Mouse (Mus musculus) liver, postnatal 0 days (tissue): Measurements from ENCODE around the gene Eif2b4. TPM values are rescaled to one million over a fixed set of nuclear protein-coding genes. Genes with fewer than 3 reads are reported as not detected.
A peak's percentile ranks its signal among the peaks of the same experiment; 100 is the strongest.

Experiments used
- ATAC-seq: fragments of 200-750 bp; cut with Nextera tagmentation; 2 replicates; pipeline ENCODE4 v1.8.0; 2017; ENCODE audit warnings: mild to moderate bottlenecking, moderate library complexity
- DNase-seq: peaks from one replicate; pipeline ENCODE4 v3.0.0-alpha.2; 2016
- H3K27ac ChIP-seq: fragments of 300-500 bp; sonication (generic); 2 replicates; pipeline ENCODE4 v1.5.1; 2014; ENCODE audit warnings: antibody characterized with exemption, moderate library complexity, mild to moderate bottlenecking, low read depth
- H3K27me3 ChIP-seq: fragments of 300-500 bp; sonication (generic); 2 replicates; pipeline ENCODE4 v1.6.1; 2014; ENCODE audit warnings: low read length, control low read depth, mixed read lengths; ENCODE audit not compliant: insufficient read depth
- H3K36me3 ChIP-seq: fragments of 300-500 bp; sonication (generic); replicated peaks from 2 replicates; pipeline ENCODE4 v1.6.1; 2014; ENCODE audit warnings: mild to moderate bottlenecking, control low read depth, low read length, moderate library complexity, mixed read lengths; ENCODE audit not compliant: insufficient read depth
- H3K4me1 ChIP-seq: fragments of 300-500 bp; sonication (generic); 2 replicates; pipeline ENCODE4 v1.6.1; 2014; ENCODE audit warnings: antibody characterized with exemption, mild to moderate bottlenecking, control low read depth; ENCODE audit not compliant: insufficient read depth
- H3K4me2 ChIP-seq: fragments of 300-500 bp; sonication (generic); 2 replicates; pipeline ENCODE4 v1.6.1; 2014; ENCODE audit warnings: low read depth, mild to moderate bottlenecking, low read length, moderate library complexity, mixed read lengths
- H3K4me3 ChIP-seq: fragments of 300-500 bp; sonication (generic); 2 replicates; pipeline ENCODE4 v1.5.1; 2014; ENCODE audit warnings: low read depth, low read length
- H3K9ac ChIP-seq: fragments of 300-500 bp; sonication (generic); replicated peaks from 2 replicates; pipeline ENCODE4 v1.6.1; 2014; ENCODE audit warnings: mild to moderate bottlenecking, moderate library complexity
- H3K9me3 ChIP-seq: fragments of 300-500 bp; sonication (generic); 2 replicates; pipeline ENCODE4 v1.6.1; 2016; ENCODE audit warnings: mild to moderate bottlenecking, control low read depth, low read length, mixed read lengths
- CTCF ChIP-seq: sonication (generic); IDR thresholded peaks from 2 replicates; pipeline ENCODE4 v1.5.1; 2016; ENCODE audit warnings: antibody characterized with exemption, low read depth
- EP300 ChIP-seq: IDR thresholded peaks from 2 replicates; pipeline ENCODE4 v1.6.1; 2016; ENCODE audit warnings: antibody characterized with exemption, low read depth, mild to moderate bottlenecking
- WGBS: fragments of 180-500 bp; shearing (Covaris S2); extraction: QIAGEN DNeasy Blood & Tissue Kit; methylation state at CpG from one replicate; pipeline ENCODE4 v1.1.7; 2014; ENCODE audit not compliant: insufficient replicate concordance; 5-methylcytosine and 5-hydroxymethylcytosine counted together
- polyA plus RNA-seq: library from polyadenylated mRNA; unstranded; fragments of >200 nt; fragmentation: Nextera tagmentation; extraction: Ambion mirVana; gene quantifications from 2 replicates; pipeline ENCODE4 v1.2.1, GENCODE M21; 2015

Gene Eif2b4
- polyA plus RNA-seq, 1 experiment from 2014 or later: 35.5 TPM

DNA sequence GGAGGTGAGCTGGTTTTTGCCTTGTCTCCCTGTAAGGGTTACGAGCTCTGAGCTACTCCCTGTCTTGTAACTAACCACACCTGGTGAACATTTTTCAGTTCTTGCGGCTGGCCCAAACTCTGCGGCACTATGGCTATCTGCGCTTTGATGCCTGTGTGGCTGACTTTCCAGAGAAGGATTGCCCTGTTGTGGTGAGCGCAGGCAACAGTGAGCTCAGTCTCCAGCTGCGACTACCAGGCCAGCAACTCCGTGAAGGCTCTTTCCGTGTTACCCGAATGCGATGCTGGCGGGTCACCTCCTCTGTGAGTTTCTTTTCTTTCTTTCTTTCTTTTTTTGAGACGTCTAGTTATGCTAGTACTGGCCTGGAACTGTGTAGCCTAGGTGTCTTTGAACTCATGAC is 3.8 kb upstream of the Eif2b4 start:
- no peak overlapping the region for H3K27ac ChIP-seq
- H3K9ac ChIP-seq: no peak overlapping the region
- H3K4me1 ChIP-seq: peaks cover 25% of the 10 kb centered on the region
- H3K27me3 ChIP-seq: no peaks in the 10 kb centered on the region
- ATAC-seq (no peak), DNase-seq (no peak)
- TF ChIP-seq CTCF (no peak), EP300 (no peak)
- 90% methylated on average over 12 of the region's 12 CpGs for WGBS
- peaks cover 60% of the 10 kb centered on the region for H3K36me3 ChIP-seq
- no peak overlapping the region for H3K4me3 ChIP-seq
- H3K9me3 ChIP-seq: peaks cover 3% of the 10 kb centered on the region; the same call in 1 of the 2 replicates
- H3K4me2 ChIP-seq: no peak overlapping the region

DNA sequence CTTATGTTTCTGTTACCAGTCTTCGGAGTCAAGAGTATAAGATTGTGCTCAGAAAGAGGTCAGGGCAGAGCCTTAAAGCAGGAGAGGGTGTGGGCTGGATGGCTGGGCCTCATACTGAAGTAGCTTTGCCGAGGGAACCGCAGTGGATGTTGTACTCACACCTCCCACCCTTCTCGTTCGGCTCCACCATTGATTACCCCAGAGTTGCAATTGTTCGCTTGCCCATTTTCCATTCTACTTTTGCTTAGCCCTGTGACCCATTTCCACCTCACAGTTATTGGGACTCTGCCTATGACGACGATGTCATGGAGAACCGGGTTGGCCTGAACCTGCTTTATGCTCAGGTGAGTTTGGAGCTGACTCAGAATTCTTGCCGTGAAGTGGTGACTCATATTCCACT is 3.0 kb upstream of the Eif2b4 start:
- peaks cover 60% of the 10 kb centered on the region for H3K36me3 ChIP-seq
- H3K9ac ChIP-seq: no peak overlapping the region
- no peak for TF ChIP-seq CTCF
- no peak for TF ChIP-seq EP300
- peaks cover 3% of the 10 kb centered on the region; the same call in 1 of the 2 replicates for H3K9me3 ChIP-seq
- no peak for ATAC-seq
- H3K27ac ChIP-seq: no peak overlapping the region
- no peak overlapping the region for H3K4me2 ChIP-seq
- DNase-seq: no peak
- H3K4me1 ChIP-seq: peaks cover 24% of the 10 kb centered on the region
- WGBS: 91% methylated on average over 10 of the region's 10 CpGs
- H3K27me3 ChIP-seq: no peaks in the 10 kb centered on the region
- no peak overlapping the region for H3K4me3 ChIP-seq

DNA sequence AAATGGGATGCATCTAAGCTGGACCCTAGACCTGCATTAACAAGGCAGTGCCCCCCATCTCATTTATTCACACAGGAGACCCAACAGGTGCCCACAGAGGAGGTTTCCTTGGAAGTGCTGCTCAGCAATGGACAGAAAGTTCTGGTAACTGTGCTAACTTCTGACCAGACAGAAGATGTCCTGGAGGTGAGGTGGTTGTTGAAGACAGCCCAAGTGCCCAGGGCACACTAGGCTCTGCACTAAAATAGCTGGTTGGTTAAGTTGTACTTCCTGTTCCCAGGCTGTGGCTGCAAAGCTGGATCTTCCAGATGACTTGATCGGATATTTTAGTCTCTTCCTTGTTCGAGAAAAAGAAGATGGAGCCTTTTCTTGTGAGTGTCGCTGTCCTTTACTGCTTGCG is 2.4 kb upstream of the Eif2b4 start:
- Histone ChIP-seq H3K9ac (no peak overlapping the region), H3K9me3 (peaks cover 3% of the 10 kb centered on the region; the same call in 1 of the 2 replicates), H3K27ac (no peak overlapping the region), H3K4me2 (no peak overlapping the region), H3K27me3 (no peaks in the 10 kb centered on the region), H3K4me1 (peaks cover 19% of the 10 kb centered on the region), H3K4me3 (no peak overlapping the region), H3K36me3 (peaks cover 63% of the 10 kb centered on the region)
- WGBS: 75% methylated on average over 4 of the region's 4 CpGs
- no peak for ATAC-seq
- DNase-seq: no peak
- no peak for TF ChIP-seq CTCF
- no peak for TF ChIP-seq EP300

DNA sequence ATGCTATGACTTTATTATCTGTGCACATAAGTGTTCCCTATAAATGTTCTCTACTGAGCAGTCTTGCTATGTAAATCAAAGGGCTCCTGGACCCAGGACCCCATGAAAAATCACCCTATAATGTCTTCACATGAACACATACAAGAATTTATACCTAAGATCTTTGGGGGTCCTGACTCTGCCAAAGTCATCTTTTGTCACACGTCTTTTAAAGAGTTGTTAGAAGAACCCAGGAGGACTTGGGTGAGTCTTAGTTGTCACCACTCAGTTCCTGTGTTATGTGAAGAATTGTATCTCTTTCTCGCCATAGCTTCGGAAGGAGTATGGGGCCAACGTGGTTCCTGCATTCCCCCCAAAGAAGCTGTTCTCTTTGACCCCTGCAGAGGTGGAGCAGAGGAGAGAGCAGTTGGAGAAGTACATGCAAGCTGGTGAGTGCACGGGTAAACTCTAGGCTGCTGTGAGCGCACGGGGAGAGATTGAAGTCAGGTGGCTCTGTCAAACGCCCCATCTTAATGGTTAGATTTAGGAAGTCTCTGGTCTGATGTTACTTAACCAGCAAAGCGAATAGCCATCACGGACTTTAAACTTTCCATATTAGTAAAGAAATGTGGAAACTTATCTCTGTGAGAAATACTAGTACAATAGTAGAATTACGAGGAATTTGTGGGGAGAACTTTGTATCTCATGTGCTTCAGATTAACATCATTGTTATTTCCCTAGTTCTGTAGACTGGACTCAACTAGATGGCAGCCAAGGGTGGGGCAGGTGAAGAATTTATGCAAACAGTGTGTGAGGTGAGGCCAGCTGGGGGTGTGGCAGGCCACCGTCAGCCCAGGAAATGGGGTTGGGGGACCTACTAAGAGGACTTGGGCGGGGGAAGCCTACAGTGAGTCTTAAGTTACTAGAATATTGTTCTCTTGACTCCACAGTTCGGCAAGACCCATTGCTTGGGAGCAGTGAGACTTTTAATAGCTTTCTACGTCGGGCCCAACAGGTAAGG is 1.6 kb upstream of the Eif2b4 start:
- TF ChIP-seq CTCF (no peak), EP300 (no peak)
- DNase-seq (no peak), ATAC-seq (no peak)
- peaks cover 65% of the 10 kb centered on the region for H3K36me3 ChIP-seq
- H3K9me3 ChIP-seq: no peaks in the 10 kb centered on the region
- WGBS: 89% methylated on average over 16 of the region's 16 CpGs
- H3K27ac ChIP-seq: peak overlapping the region; percentile 94; the same call in 1 of the 2 replicates
- peak overlapping the region; percentile 74 for H3K4me3 ChIP-seq
- peak overlapping the region; percentile 86 for H3K4me2 ChIP-seq
- H3K9ac ChIP-seq: peak overlapping the region; percentile 89
- H3K27me3 ChIP-seq: no peaks in the 10 kb centered on the region
- H3K4me1 ChIP-seq: peaks cover 17% of the 10 kb centered on the region

DNA sequence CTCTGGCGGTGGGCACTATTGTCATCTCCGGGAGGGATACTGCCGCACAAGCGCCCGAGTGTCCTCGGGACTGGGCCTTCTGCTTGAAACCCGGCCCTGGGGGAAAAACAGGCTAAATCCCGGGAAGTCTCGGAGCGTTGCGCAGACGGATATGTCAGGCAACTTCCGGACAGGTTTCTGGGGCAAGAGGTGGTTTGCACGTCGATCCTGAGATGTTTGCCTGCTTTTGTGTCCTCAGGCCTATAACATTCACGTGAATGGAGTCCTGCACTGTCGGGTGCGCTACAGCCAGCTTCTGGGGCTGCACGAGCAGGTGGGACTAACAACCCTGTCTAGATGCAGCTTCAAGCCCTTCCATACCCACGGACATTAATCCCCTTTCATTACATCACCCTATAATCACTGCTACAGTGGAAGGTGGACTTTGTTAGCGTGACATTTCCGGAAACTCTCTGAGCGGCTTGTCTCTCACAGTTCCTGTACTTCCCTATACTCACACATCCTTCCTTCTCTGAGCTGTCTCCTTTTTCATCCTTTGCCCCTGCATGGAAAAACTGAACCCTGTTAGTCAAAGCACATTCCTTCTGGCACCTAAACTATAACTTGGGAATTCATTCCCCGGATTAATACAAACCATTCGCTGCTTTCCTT is 526 bp upstream of the Eif2b4 start:
- DNase-seq (no peak), ATAC-seq (peak; percentile 1; the same call in 1 of the 2 replicates)
- H3K4me2 ChIP-seq: peak overlapping the region; percentile 86
- peak overlapping the region; percentile 94 for H3K27ac ChIP-seq
- H3K9me3 ChIP-seq: no peaks in the 10 kb centered on the region
- H3K27me3 ChIP-seq: no peaks in the 10 kb centered on the region
- no peak for TF ChIP-seq CTCF
- TF ChIP-seq EP300: no peak
- H3K4me3 ChIP-seq: peak overlapping the region; percentile 74
- 7% methylated on average over 25 of the region's 25 CpGs for WGBS
- H3K9ac ChIP-seq: peak overlapping the region; percentile 89
- H3K4me1 ChIP-seq: peaks cover 17% of the 10 kb centered on the region
- peaks cover 60% of the 10 kb centered on the region for H3K36me3 ChIP-seq
